Mouse (Mus musculus) heart, postnatal 10 days (tissue): Measurements from ENCODE around the gene Gdf3. TPM values are rescaled to one million over a fixed set of nuclear protein-coding genes. Genes with fewer than 3 reads are reported as not detected.
"Not testable (repeated sequence)": the region's sequence is repeated elsewhere in the genome, so short reads cannot be mapped to it uniquely, and the experiment has no call there.

Experiments
- DNase-seq, 2 experiments: peaks; one replicate each; pipeline ENCODE4 v3.0.0; 2021
- intact Hi-C: fragments of 180-260 bp; cut with DNase I; formaldehyde crosslinking; loops from one replicate; pipeline ENCODE4 v1.15.1; 2025
- total RNA-seq, 2 experiments: library from RNA; stranded (reverse); gene quantifications; 2 replicates each; pipeline ENCODE4 v1.2.3; 2021

The Gdf3 gene
- total RNA-seq, result not detected

DNA sequence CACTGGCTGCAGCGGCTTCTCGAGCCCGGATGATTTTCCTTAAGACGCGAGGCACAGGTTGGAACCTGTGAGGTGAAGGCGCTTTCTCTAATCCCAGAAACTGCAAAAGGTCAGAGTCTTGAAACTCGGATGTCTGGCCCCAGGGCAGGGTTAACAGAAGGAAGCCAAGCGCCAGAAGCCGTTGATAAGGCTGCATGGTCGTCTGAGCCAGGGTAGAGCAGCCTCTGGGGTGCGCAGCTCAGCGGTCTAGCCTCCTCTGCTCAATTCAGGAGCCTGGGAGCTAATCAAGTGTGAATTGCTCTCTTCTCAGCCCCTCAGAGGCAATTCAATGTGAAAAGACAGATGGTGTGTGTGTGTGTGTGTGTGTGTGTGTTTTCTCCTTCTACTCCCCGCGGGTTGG lies at the start of gene Gdf3:
Gene Gdf3, minus strand, starts transcription at position 317 of the 400 bp plus-strand sequence.
- no peak for DNase-seq
- intact Hi-C loops, result no loop called here

DNA sequence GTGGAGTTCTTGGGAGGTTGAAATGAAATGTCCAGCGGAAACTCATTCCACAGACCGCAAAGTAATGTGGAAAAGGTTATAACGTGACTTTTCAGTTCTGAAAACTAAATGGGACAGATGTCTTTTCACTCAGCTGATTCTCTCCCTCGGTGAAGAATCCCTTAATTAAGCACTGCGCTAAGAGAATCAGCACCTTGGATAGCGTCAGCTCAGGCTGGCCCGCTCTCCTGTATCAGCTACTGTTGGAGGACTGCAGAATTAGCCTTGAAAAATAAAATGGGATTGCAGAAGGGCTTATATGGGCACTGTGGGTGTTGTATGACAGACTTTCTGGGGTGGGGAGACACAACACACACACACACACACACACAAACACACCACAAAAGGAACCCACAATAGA lies 49.7 kb upstream of the Gdf3 start:
- intact Hi-C loops, result no loop called here
- DNase-seq, result peak; percentile 44 to 50

GRCm38 (mm10) chr6:122657630-122658029 lies 47.7 kb upstream of the Gdf3 start:
- intact Hi-C loops, result no loop called here
- DNase-seq, result no peak

- peak; percentile 22 to 24 for DNase-seq
- intact Hi-C loops, result no loop called here
Observed at GRCm38 (mm10) chr6:122654301-122654700, 44.4 kb upstream of the Gdf3 start.

DNA sequence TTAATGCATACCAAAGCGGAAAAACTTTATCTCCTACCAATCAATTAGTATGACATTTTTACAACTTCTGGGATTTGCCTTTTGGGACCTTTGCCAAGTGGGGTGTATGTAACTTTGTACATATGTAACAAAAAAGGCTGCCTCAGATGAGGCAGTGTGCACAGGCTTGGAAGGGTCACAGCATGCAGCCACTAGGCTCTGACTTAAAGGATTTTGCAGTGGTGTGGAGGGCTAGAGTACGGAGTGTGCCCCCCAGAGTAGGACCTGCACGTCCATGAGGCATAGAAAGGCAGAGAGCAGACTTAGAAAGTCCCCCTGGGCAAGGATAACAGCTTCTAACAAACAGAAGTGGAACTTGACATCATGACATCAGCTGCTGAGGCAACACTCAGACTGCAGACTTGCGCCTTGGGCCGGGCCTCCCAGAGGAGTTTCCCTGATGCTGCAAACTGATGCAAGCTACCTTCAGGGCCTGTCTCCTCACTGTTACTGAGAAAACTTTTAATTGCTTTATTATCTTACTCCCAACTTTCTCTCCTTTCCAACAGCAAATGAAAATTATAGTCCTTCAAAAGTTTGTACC lies 40.6 kb upstream of the Gdf3 start:
- intact Hi-C loops, result no loop called here
- no peak for DNase-seq

DNA sequence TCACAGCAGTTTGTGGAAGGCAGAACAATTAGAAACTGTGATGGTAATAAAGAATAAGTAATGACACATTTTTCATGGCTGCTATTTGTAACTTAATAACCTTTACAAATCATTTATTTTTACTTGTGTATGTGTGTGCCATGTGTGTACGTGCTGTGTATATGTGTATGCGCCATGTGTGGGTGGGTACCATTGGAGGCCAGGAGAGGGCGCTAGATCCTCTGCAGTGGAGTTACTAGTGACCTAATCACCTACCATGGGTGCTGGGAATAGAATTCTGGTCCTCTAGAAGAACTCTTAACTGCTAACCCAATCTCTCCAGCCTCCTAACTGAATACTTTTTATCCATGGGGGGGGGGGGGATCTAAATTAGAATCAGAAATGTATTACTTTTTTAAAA lies 40.0 kb upstream of the Gdf3 start:
- intact Hi-C loops, result no loop called here
- no peak for DNase-seq

DNA sequence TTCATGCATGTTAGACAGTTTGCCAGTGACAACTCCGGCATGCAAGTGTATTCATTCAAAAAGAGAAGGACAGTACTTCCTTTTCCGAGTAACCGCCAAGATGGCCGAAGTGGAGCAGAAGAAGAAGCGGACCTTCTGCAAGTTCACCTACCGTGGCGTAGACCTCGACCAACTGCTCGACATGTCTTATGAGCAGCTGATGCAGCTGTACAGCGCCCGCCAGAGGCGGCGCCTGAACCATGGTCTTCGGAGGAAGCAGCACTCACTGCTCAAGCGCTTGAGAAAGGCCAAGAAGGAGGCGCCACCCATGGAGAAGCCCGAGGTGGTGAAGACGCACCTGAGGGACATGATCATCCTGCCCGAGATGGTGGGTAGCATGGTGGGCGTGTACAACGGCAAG lies 34.3 kb upstream of the Gdf3 start:
- intact Hi-C loops, DNase-seq: not testable (repeated sequence)

DNA sequence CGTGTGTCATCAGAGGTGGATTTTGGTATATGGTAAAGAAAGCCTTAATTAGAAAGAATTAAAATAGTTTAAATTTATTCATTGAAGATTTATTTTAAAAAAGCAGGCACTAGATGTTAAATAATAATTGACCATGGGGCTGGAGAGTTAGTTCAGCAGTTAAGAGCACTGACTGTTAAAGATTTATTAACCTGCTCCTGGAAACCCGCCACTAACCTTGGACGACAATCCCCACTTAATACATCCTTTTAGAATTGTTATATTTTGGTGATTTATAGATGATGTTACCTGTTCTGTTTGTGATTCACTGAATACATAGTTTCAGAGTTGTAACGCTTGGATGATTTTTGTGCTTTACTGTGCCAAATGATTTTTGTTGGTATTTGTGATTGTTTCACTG lies 27.7 kb upstream of the Gdf3 start:
- intact Hi-C loops, DNase-seq: not testable (repeated sequence)

GRCm38 (mm10) chr6:122636666-122637065 lies 26.8 kb upstream of the Gdf3 start:
- intact Hi-C loops, result no loop called here
- DNase-seq, result no peak

DNA sequence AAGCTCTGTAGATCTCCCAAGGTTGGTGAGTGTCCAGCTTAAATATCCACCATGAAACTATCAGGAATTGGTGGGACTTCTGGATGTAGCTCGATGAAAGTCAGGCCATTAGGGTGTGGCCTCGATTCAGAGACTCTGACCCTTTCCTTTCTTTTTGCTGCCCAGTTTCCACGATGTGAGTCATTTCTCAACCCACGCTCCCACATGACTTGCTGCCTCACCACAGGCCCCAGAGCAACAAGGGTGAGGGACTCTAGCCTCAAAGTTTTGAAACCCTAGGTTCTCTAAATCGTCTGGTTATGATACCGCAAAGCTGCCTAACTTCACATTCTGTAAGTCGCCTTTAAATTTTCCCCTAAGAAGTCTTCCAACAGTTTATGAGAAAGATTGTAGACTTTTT lies 25.4 kb upstream of the Gdf3 start:
- no peak for DNase-seq

GRCm38 (mm10) chr6:122633411-122633810 lies 23.5 kb upstream of the Gdf3 start:
- intact Hi-C loops, result loop anchor here (1.0 kb wide), 1 partner anchor 38 kb away; no protein-coding TSS in a partner anchor
- peak; percentile 38 to 47 for DNase-seq

More for the DNA sequence above, 25.4 kb upstream of the Gdf3 start:
- intact Hi-C loops, result no loop called here

DNA sequence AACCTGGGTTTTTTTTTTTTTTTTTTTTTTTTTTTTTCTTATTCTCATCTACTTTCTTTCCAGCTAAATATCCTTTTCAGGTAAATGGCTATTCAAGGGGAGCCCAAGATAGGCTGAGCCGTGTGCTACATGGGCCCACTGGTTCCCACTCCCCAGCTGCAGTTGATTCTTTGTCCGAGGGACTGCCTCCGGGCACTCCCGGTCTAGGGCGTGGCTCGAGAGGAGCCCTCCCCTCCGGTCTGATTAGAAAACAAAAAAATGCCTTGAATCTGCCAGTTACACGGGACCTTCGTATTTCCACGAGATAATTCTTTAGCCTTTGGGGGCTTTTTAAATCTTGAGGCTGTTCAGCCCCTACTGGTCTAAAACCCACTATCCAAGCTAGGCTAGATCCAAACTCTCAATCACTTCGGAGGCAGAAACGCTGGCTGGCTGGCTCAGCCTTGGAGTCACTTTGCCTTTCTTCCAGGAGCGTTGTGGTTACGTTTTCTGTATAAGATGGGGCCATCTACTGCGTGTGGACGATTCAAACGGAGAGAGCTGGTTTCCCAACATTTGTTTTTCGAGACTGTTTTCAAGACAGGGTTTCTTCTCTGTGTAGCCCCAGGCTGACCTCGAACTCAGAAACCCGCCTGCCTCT lies 17.7 kb upstream of the Gdf3 start:
- no peak for DNase-seq
- intact Hi-C loops, result no loop called here

DNA sequence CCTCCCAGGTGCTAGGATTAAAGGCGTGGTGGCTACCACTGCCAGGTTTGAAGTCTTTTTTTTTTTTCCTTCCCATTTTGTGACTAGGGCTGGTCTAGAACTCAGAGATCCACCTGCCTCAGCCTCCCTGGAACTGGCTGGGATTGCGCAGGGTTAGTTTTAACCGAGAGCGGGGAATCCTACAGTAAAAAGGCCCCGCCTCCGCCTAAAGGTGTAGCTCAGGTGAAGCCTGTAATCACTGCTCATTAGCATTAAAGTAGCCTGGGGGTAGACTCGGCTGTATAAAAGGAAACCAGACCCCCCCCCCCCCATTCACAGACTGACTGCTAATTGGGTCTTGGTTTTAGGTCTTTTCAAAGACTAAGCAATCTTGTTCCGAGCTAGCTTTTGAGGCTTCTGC lies 16.2 kb upstream of the Gdf3 start, which contains the start of gene Dppa3:
Gene Dppa3, plus strand, starts transcription at position 301 of the 400 bp plus-strand sequence.
- intact Hi-C loops, result no loop called here

DNA sequence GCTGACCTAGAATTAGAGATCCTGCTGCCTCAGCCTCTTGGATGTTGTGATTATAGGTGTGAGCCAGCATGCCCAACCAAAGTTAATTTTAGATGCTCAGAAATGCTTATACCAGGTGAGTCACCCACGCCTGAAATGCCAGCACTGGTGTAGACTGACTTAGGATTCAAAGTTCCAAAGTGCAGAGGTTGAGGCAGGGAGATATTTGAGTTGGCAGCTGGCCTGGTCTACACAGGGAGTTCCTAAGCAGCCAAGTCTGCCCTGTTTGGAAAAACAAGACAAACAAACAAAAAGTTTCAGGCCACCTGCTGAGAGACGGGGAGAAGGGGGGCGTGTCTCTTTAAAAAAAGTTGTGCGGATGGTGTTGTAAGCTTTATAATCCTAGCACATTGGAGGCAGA lies 15.3 kb upstream of the Gdf3 start:
- DNase-seq, result no peak
- intact Hi-C loops, result no loop called here

More for the DNA sequence above, 16.2 kb upstream of the Gdf3 start, which contains the start of gene Dppa3:
- no peak for DNase-seq

GRCm38 (mm10) chr6:122624480-122624879 lies 14.6 kb upstream of the Gdf3 start:
- intact Hi-C loops, result no loop called here

GRCm38 (mm10) chr6:122621066-122621465 lies 11.2 kb upstream of the Gdf3 start:
- intact Hi-C loops, result no loop called here

More at GRCm38 (mm10) chr6:122624480-122624879, 14.6 kb upstream of the Gdf3 start:
- no peak for DNase-seq

GRCm38 (mm10) chr6:122616022-122616421 lies 6.1 kb upstream of the Gdf3 start:
- intact Hi-C loops, result no loop called here
- DNase-seq, result no peak

More at GRCm38 (mm10) chr6:122621066-122621465, 11.2 kb upstream of the Gdf3 start:
- DNase-seq, result no peak

DNA sequence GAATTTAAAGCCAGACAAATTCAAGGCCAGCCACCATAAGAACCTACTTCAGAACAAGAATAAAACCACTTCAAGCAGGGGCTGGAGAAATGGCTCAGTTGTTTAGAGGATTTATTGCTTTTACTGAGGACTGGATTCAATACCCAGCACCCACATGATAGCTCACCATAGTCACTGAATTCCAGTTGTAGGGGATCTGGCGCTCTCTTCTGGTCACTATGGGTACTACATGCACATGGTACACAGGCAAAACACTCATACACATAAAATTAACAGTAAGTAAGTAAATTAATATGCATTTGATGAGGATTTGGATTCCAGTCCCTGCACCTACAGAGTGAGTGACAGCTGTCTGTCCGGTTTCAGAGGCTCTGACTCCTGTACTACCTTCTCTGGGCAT lies 4.2 kb upstream of the Gdf3 start:
- DNase-seq, result no peak
- intact Hi-C loops, result no loop called here

- intact Hi-C loops, result no loop called here
- DNase-seq, result no peak
Observed at GRCm38 (mm10) chr6:122612426-122612825, 2.5 kb upstream of the Gdf3 start.

- intact Hi-C loops, result no loop called here
Observed at GRCm38 (mm10) chr6:122609377-122609728, 534 bp downstream of the Gdf3 start.

GRCm38 (mm10) chr6:122608434-122609376 lies 1.2 kb downstream of the Gdf3 start:
- intact Hi-C loops, result no loop called here
- no peak for DNase-seq

More at GRCm38 (mm10) chr6:122609377-122609728, 534 bp downstream of the Gdf3 start:
- DNase-seq, result no peak
